Comparison of ENCODE assay signal across 11 mouse cellular contexts in the genomic region with DNA sequence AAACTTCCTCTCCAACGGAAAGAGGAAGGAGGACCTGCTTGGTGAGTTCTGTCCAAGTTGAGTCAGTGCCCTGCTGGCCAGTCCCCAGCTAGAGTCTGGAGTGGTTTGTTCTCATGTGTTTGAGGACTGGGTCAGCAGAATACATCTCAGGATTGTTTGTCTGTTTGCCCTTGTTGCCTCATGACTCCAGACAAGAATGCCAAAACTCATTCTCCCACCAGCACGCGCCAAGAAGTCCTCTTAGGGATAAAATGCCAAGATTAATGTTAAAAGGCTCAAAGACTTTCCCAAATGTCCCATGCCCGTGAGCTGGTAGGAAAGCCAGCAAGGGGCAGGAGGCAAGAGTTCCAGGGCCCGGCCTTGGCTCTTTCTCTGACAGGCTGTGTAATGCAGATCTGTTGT. TPM values are rescaled to one million over a fixed set of nuclear protein-coding genes. Genes with fewer than 3 reads are reported as not detected.
DNase-seq lines count a peak whose midpoint lies in the region; ATAC-seq and TF ChIP-seq lines count a peak whose summit lies in the region.
"Had no signal": no experiment of that assay in that cellular context is flagged by ENCODE, and none has a peak within 500 bp of the region (broad histone marks: within the 10 kb centered on the region; RNA-seq: fewer than 3 reads in every experiment).

No protein-coding gene starts in this region.

- no peak overlapping the region for H3K9ac ChIP-seq in kidney, embryonic 16.5 days (replicated peaks; ENCODE audit: low read length)
- no peak overlapping the region for H3K9ac ChIP-seq in lung, embryonic 16.5 days (ENCODE audit: low read length)
- no peak overlapping the region for H3K9ac ChIP-seq in midbrain, embryonic 16.5 days (ENCODE audit: low read depth, low read length)
- H3K9ac ChIP-seq in forebrain, embryonic 16.5 days (replicated peaks; ENCODE audit: low read depth, low read length), result no peak overlapping the region
- H3K9ac ChIP-seq: embryonic facial prominence, embryonic 13.5 days; intestine, embryonic 15.5 days had no signal

- 77% methylated on average over 5 of the region's 5 CpGs for WGBS in kidney, embryonic 16.5 days
- WGBS in lung, embryonic 16.5 days, result 40% methylated on average over 5 of the region's 5 CpGs
- 81% methylated on average over 5 of the region's 5 CpGs for WGBS in midbrain, embryonic 16.5 days
- 84% methylated on average over 5 of the region's 5 CpGs for WGBS in midbrain, embryonic 10.5 days
- 74% methylated on average over 5 of the region's 5 CpGs for WGBS in forebrain, embryonic 16.5 days

- no peak overlapping the region for H3K4me3 ChIP-seq in kidney, embryonic 16.5 days (ENCODE audit: low read length)
- no peak overlapping the region for H3K4me3 ChIP-seq in gastrocnemius, adult 2 months
- H3K4me3 ChIP-seq in lung, embryonic 16.5 days (ENCODE audit: low read length), result no peak overlapping the region
- H3K4me3 ChIP-seq in midbrain, embryonic 16.5 days (ENCODE audit: low read depth, low read length), result no peak overlapping the region
- no peak overlapping the region for H3K4me3 ChIP-seq in midbrain, embryonic 10.5 days
- H3K4me3 ChIP-seq in forebrain, embryonic 16.5 days (replicated peaks; ENCODE audit: low read length), result no peak overlapping the region
- H3K4me3 ChIP-seq: embryonic facial prominence, embryonic 13.5 days; intestine, embryonic 15.5 days had no signal

- H3K4me1 ChIP-seq in kidney, embryonic 16.5 days (ENCODE audit: insufficient read depth, low read length), result no peaks in the 10 kb centered on the region
- H3K4me1 ChIP-seq in lung, embryonic 16.5 days (replicated peaks; ENCODE audit: control insufficient read depth, insufficient read depth, low read length), result peaks cover 24% of the 10 kb centered on the region
- H3K4me1 ChIP-seq in midbrain, embryonic 16.5 days (ENCODE audit: control insufficient read depth, insufficient read depth, low read length), result no peaks in the 10 kb centered on the region
- 0 out of 2 replicates have a peak, but pooled peaks cover 6% of the 10 kb centered on the region for H3K4me1 ChIP-seq in midbrain, embryonic 10.5 days
- no peaks in the 10 kb centered on the region for H3K4me1 ChIP-seq in forebrain, embryonic 16.5 days (replicated peaks; ENCODE audit: control insufficient read depth, insufficient read depth, low read length)
- H3K4me1 ChIP-seq: embryonic facial prominence, embryonic 13.5 days had no signal

- peak; percentile 11 for DNase-seq in kidney, adult 11 months
- peak; percentile 67 for DNase-seq in NIH3T3 (ENCODE audit: low read depth)
- DNase-seq in gastrocnemius, adult 2 months, result peak; percentile 81
- DNase-seq in midbrain, embryonic 10.5 days (ENCODE audit: low spot score), result no peak
- DNase-seq: right cerebral cortex, postnatal 4 days had no signal

- H3K4me2 ChIP-seq in kidney, embryonic 16.5 days (replicated peaks; ENCODE audit: low read depth, low read length), result no peak overlapping the region
- H3K4me2 ChIP-seq in lung, embryonic 16.5 days (ENCODE audit: low read depth, low read length), result no peak overlapping the region
- no peak overlapping the region for H3K4me2 ChIP-seq in midbrain, embryonic 16.5 days (ENCODE audit: low read length)
- H3K4me2 ChIP-seq in forebrain, embryonic 16.5 days (ENCODE audit: low read length), result no peak overlapping the region
- H3K4me2 ChIP-seq: embryonic facial prominence, embryonic 13.5 days; intestine, embryonic 15.5 days had no signal

- TF ChIP-seq CTCF in gastrocnemius, adult 2 months (IDR thresholded peaks at IDR 0.05), result no peak

- H3K27ac ChIP-seq in kidney, embryonic 16.5 days (ENCODE audit: low read length), result no peak overlapping the region
- peak overlapping the region; percentile 70 for H3K27ac ChIP-seq in gastrocnemius, adult 2 months
- peak overlapping the region; percentile 67 for H3K27ac ChIP-seq in lung, embryonic 16.5 days (ENCODE audit: low read length)
- no peak overlapping the region for H3K27ac ChIP-seq in midbrain, embryonic 16.5 days (ENCODE audit: low read length)
- no peak overlapping the region for H3K27ac ChIP-seq in midbrain, embryonic 10.5 days (replicated peaks)
- no peak overlapping the region for H3K27ac ChIP-seq in forebrain, embryonic 16.5 days (ENCODE audit: low read length)
- H3K27ac ChIP-seq: embryonic facial prominence, embryonic 13.5 days; intestine, embryonic 15.5 days had no signal

- H3K9me3 ChIP-seq in kidney, embryonic 16.5 days (ENCODE audit: low read length), result no peaks in the 10 kb centered on the region
- H3K9me3 ChIP-seq in lung, embryonic 16.5 days (ENCODE audit: control insufficient read depth, low read length), result no peaks in the 10 kb centered on the region
- no peaks in the 10 kb centered on the region for H3K9me3 ChIP-seq in midbrain, embryonic 16.5 days (replicated peaks; ENCODE audit: control insufficient read depth, low read length, poor library complexity, severe bottlenecking)
- H3K9me3 ChIP-seq in midbrain, embryonic 10.5 days (replicated peaks), result no peaks in the 10 kb centered on the region
- no peaks in the 10 kb centered on the region for H3K9me3 ChIP-seq in forebrain, embryonic 16.5 days (ENCODE audit: control insufficient read depth, low read length)
- H3K9me3 ChIP-seq: embryonic facial prominence, embryonic 13.5 days; intestine, embryonic 15.5 days had no signal

- no peaks in the 10 kb centered on the region for H3K27me3 ChIP-seq in kidney, embryonic 16.5 days (ENCODE audit: insufficient read depth, low read length)
- H3K27me3 ChIP-seq in lung, embryonic 16.5 days (ENCODE audit: control insufficient read depth, insufficient read depth, low read depth, low read length), result no peaks in the 10 kb centered on the region
- no peaks in the 10 kb centered on the region for H3K27me3 ChIP-seq in midbrain, embryonic 16.5 days (ENCODE audit: control insufficient read depth, insufficient read depth, low read depth, low read length)
- H3K27me3 ChIP-seq in midbrain, embryonic 10.5 days (ENCODE audit: low read depth, poor library complexity, severe bottlenecking), result no peaks in the 10 kb centered on the region
- H3K27me3 ChIP-seq in forebrain, embryonic 16.5 days (replicated peaks; ENCODE audit: control insufficient read depth, insufficient read depth, low read length), result no peaks in the 10 kb centered on the region
- H3K27me3 ChIP-seq: embryonic facial prominence, embryonic 13.5 days; intestine, embryonic 15.5 days had no signal

- intact Hi-C loops in gastrocnemius, adult 2 months (cut with DNase I), result no loop called here

- H3K36me3 ChIP-seq in kidney, embryonic 16.5 days (ENCODE audit: insufficient read depth, low read length), result no peaks in the 10 kb centered on the region
- H3K36me3 ChIP-seq in lung, embryonic 16.5 days (ENCODE audit: control insufficient read depth, insufficient read depth, low read length), result no peaks in the 10 kb centered on the region
- no peaks in the 10 kb centered on the region for H3K36me3 ChIP-seq in midbrain, embryonic 16.5 days (ENCODE audit: control insufficient read depth, insufficient read depth, low read length)
- H3K36me3 ChIP-seq in midbrain, embryonic 10.5 days, result no peaks in the 10 kb centered on the region
- H3K36me3 ChIP-seq in forebrain, embryonic 16.5 days (ENCODE audit: control insufficient read depth, insufficient read depth), result no peaks in the 10 kb centered on the region
- H3K36me3 ChIP-seq: embryonic facial prominence, embryonic 13.5 days; intestine, embryonic 15.5 days had no signal

- ATAC-seq in kidney, embryonic 16.5 days (ENCODE audit: low FRiP score, low TSS enrichment), result no peak
- peak; percentile 67 for ATAC-seq in lung, embryonic 16.5 days (ENCODE audit: low read depth)
- no peak for ATAC-seq in midbrain, embryonic 16.5 days
- ATAC-seq in forebrain, embryonic 16.5 days, result no peak
- ATAC-seq: intestine, embryonic 15.5 days had no signal

RNA-seq across cellular contexts. Expression of gene Alg8, which starts 14.5 kb away (rescaled TPM):
- polyA plus RNA-seq in kidney, embryonic 16.5 days (2015; fragmentation: Nextera tagmentation; extraction: Ambion mirVana), result 43.6 and 49.3 TPM in 2 replicates
- 1 to 10 TPM; 3.1 to 4.7 TPM for total RNA-seq in gastrocnemius, adult 2 months (2021)
- polyA plus RNA-seq in lung, embryonic 16.5 days (2015; fragmentation: Nextera tagmentation; extraction: Ambion mirVana), result 42.4 and 44.3 TPM in 2 replicates
- polyA plus RNA-seq in midbrain, embryonic 16.5 days (2015; fragmentation: Nextera tagmentation; extraction: Ambion mirVana), result 12.3 and 12.7 TPM in 2 replicates
- 52.3 and 58.3 TPM in 2 replicates for polyA plus RNA-seq in midbrain, embryonic 10.5 days (2016; fragmentation: Nextera tagmentation; extraction: Ambion mirVana)
- polyA plus RNA-seq in forebrain, embryonic 16.5 days (2015; fragmentation: Nextera tagmentation; extraction: Ambion mirVana), result 18.6 and 19.1 TPM in 2 replicates

RNA-seq across cellular contexts. Expression of gene Kctd21, which starts 24.7 kb away (rescaled TPM):
- 4.7 and 5.4 TPM in 2 replicates for polyA plus RNA-seq in kidney, embryonic 16.5 days (2015; fragmentation: Nextera tagmentation; extraction: Ambion mirVana)
- total RNA-seq in gastrocnemius, adult 2 months (2021), result 1 to 10 TPM; 3.4 to 5.1 TPM
- 5.5 and 5.8 TPM in 2 replicates for polyA plus RNA-seq in lung, embryonic 16.5 days (2015; fragmentation: Nextera tagmentation; extraction: Ambion mirVana)
- polyA plus RNA-seq in midbrain, embryonic 16.5 days (2015; fragmentation: Nextera tagmentation; extraction: Ambion mirVana), result 6.7 and 7.6 TPM in 2 replicates
- 4.4 and 5.3 TPM in 2 replicates for polyA plus RNA-seq in midbrain, embryonic 10.5 days (2016; fragmentation: Nextera tagmentation; extraction: Ambion mirVana)
- polyA plus RNA-seq in forebrain, embryonic 16.5 days (2015; fragmentation: Nextera tagmentation; extraction: Ambion mirVana), result 7.5 and 7.8 TPM in 2 replicates

RNA-seq across cellular contexts. Expression of gene Usp35, which starts 25.1 kb away (rescaled TPM):
- 1.3 and 1.7 TPM in 2 replicates for polyA plus RNA-seq in kidney, embryonic 16.5 days (2015; fragmentation: Nextera tagmentation; extraction: Ambion mirVana)
- under 1 TPM; 0.45 to 0.64 TPM for total RNA-seq in gastrocnemius, adult 2 months (2021)
- 1.2 and 1.4 TPM in 2 replicates for polyA plus RNA-seq in lung, embryonic 16.5 days (2015; fragmentation: Nextera tagmentation; extraction: Ambion mirVana)
- polyA plus RNA-seq in midbrain, embryonic 16.5 days (2015; fragmentation: Nextera tagmentation; extraction: Ambion mirVana), result 3.1 and 3.2 TPM in 2 replicates
- polyA plus RNA-seq in midbrain, embryonic 10.5 days (2016; fragmentation: Nextera tagmentation; extraction: Ambion mirVana), result 1.5 and 1.7 TPM in 2 replicates
- polyA plus RNA-seq in forebrain, embryonic 16.5 days (2015; fragmentation: Nextera tagmentation; extraction: Ambion mirVana), result 3.9 and 4.4 TPM in 2 replicates

RNA-seq across cellular contexts. Expression of gene Ndufc2, which starts 42.9 kb away (rescaled TPM):
- polyA plus RNA-seq in kidney, embryonic 16.5 days (2015; fragmentation: Nextera tagmentation; extraction: Ambion mirVana), result 324 and 325 TPM in 2 replicates
- 100 to 1,000 TPM; 254 to 341 TPM for total RNA-seq in gastrocnemius, adult 2 months (2021)
- polyA plus RNA-seq in lung, embryonic 16.5 days (2015; fragmentation: Nextera tagmentation; extraction: Ambion mirVana), result 350 and 370 TPM in 2 replicates
- 426 and 456 TPM in 2 replicates for polyA plus RNA-seq in midbrain, embryonic 16.5 days (2015; fragmentation: Nextera tagmentation; extraction: Ambion mirVana)
- 308 and 330 TPM in 2 replicates for polyA plus RNA-seq in midbrain, embryonic 10.5 days (2016; fragmentation: Nextera tagmentation; extraction: Ambion mirVana)
- polyA plus RNA-seq in forebrain, embryonic 16.5 days (2015; fragmentation: Nextera tagmentation; extraction: Ambion mirVana), result 398 and 425 TPM in 2 replicates

Comparison
In these comparisons a context has a peak if more than half of its experiments do, and no peak if none do; other contexts are left out.
1. H3K27ac ChIP-seq: peak in gastrocnemius, adult 2 months (single experiment) and lung, embryonic 16.5 days (single experiment); none in kidney, embryonic 16.5 days (single experiment), midbrain, embryonic 16.5 days (single experiment), midbrain, embryonic 10.5 days (single experiment) and forebrain, embryonic 16.5 days (single experiment).